Mouse (Mus musculus) CD4-positive helper T cell, adult 2 months (primary cell): Measurements from ENCODE around the gene Cnnm1.

ENCODE experiments used
- DNase-seq: peaks from one replicate; pipeline ENCODE4 v3.0.0-alpha.2; 2012; ENCODE audit warnings: low read depth, missing footprints, low spot score

Gene Cnnm1

DNA sequence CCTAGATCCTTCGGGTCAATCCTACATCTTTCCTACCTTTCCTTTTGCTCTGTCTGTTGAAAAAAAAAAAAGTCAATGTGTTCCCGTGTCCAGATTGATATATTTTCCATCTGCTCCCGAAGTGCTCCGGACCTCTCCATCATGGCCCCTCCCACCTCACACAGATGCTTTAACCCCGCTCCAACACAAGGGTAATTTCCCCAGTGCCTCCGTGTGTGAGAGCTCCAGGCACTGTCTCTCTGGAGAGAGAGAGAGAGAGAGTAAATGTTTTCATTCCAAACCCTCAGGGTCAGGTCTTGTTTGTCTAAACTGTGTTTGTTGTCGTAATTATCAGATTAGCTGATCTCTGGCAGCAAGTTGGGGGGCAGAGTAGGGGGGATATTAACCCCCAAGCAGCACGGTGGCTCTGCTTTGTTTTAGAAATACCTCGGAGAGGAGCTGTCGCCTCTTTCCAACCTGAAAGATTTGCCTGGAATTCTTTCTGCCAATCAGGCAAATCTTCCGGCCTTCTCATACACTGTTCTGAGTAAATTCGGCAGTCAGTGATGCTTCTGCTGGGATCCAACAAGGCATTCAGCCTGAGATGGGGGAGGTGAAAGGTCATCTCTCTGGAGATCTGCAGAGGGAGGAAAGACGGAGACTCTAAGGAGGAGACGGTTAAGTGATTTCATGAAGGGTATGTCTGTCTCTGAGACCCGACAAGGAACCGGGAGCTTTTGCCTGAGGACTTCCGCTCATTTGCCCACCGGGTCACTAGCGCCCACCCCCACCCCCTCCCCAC, 106.3 kb downstream of the Cnnm1 start:
- no peak for DNase-seq
